Mouse (Mus musculus) liver, embryonic 14.5 days (tissue): ENCODE data around the gene Defb23.

Experiments
- CTCF ChIP-seq: IDR thresholded peaks from 2 replicates; pipeline ENCODE4 v1.5.1; 2016; ENCODE audit warnings: antibody characterized with exemption, low read depth, control low read depth
- EP300 ChIP-seq: IDR thresholded peaks from 2 replicates; pipeline ENCODE4 v1.6.1; 2016; ENCODE audit warnings: antibody characterized with exemption, low read depth

GRCm38 (mm10) chr2:152436983-152437860, 27.2 kb downstream of the Defb23 start:
- TF ChIP-seq CTCF: peak; percentile 97
- no peak for TF ChIP-seq EP300
